Mouse (Mus musculus): ENCODE measurements around the gene Sox5.

Gene Sox5

DNA sequence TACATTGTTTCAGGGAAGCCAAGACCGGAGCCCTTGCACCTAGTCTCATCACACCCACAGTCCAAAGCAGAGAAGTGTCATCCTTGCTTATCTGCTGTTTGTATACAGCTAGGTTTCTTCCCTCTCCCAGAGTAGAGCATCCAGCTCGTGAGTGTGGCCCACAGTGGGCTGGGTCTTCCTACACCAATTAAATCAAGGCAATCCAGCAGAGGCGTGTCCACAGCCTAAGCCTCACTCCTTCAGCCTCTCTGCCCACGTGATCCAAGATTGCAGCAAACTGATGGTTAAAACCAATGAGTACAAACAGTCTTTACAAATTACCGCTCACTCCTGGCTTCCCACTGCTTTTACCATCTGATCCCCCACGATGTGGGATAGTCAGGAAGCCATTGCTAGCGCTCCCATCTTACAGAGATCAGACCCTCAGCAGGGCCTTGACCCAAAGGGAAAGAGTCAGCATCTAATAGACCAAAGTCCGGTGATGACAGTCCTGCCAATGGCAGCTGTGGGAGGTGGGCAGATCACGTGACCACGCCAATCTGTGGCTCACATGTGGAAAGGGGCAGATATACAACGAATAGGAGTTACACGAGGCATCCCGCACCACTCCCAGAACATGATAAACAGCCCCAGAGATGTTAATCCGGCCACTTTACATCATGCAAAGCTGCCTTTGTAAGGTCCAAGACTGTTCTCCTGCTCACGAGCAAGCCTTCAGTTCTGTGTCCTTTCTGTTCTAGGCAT, 9.4 kb downstream of the Sox5 start:
- DNase-seq (ENCODE audit: low spot score) = no peak

DNA sequence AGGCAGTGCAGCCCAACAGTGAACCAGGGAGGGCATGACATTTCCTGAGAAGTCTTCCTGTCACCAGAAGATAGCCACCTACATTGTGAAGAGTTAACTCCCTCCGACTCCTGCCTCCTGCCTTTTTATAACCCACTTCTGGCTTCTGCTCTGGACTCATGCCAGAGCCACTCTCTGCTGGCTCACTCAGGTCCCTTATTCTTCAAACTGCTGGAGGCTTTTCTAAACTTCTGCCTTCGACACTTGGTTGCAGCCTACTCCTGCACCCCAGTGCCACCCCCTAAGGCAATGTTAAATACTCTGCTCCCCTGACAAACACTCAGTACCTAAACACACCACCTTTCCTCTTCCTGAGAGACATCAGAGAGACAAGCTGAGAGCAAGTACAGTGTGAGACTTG, 12.7 kb downstream of the Sox5 start:
- DNase-seq (ENCODE audit: low spot score) = no peak

DNA sequence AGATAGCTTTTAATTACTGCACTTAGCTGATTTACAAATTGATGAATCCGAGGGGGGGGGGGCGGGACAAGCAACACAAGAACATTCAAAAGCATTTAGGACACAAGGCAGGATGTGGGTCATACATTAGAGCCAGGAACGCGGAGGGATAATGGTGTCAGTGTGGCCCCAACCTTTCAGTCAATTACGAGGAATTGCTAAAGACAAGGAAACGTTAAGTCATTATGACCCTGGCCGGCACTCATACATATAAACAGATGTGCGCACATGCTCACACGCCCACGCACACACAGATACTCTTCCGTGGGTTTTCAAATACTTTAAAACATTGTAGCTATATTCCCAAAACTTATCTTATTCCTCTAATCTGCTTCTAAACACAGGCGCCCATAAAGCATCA, 19.9 kb downstream of the Sox5 start:
- no peak for DNase-seq (ENCODE audit: low spot score)

DNA sequence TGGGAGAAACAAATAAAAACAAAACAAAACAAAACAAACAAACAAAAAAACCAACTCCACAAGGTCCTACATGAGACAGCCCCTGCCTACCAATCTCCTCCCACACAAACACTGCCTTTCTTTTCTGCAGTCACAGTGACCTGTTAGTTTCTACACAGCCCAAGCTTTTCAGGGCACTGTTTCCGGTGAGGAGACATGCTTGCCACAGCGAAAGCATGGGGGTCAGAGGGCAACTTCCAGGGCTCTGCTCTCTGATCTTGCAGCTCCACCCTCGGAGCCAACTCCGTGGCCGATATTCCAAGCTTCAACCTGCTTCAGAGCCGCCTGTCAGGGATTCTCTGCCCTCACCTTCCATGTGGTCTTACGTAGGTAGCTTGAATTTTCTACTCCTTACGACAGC, 22.6 kb downstream of the Sox5 start:
- no peak for DNase-seq (ENCODE audit: low spot score)

DNA sequence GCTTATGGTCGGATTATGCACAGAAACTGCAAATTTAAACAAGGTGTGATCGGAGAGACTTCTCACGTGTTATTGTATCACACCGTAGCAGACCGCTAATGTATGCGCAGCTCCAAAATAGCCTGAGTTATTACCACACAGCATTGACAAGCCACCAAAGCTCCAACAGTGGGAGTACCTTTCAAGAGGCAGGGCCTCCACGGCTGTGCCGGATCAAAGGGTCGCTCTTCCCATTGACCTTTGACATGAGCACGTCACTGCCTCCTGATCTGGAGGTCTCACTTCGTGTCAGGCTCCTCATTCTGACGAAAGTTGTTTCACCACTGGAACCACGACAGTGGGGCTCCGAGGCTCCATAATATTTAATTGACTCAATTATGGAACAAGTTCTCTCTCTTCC, 24.4 kb downstream of the Sox5 start:
- DNase-seq (ENCODE audit: low spot score) = no peak

DNA sequence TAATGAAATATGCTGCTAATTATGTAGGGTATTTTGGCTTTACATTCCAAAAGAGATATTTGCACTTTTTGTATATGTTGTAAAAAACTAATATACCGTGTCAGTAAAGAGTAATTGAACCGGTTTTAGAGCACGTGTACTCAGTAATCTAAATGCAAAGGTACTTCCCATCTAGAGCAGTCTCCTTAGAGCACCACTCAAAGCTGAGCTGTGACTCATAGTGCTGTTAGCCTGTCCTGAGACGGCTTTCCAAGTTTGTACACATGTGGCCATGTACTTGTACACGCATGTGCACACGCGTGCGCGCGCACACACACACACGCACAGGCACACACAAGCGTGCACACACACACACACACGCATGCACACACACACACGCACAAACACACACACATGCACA, 25.3 kb downstream of the Sox5 start:
- DNase-seq (ENCODE audit: low spot score) = no peak

DNA sequence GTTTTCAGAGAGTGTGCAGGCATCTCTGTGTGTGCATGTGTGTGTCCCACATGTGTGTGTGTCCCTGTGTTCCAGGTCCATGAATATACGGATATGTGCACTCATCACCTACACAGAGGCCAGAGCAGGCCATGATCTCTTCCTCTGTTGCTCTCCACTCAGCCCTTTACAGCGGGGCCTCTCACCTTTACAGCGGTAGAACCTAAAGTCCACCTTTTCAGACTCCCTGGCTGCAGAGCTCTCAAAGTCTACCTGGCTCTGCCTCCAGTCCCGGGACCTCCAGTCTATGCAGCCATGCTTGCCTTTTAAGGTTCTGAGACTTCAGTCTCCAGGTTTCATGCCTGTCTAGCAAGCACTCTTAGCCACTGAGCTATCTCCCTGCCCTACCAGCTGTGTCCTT, 26.5 kb downstream of the Sox5 start:
- DNase-seq (ENCODE audit: low spot score) = no peak

DNA sequence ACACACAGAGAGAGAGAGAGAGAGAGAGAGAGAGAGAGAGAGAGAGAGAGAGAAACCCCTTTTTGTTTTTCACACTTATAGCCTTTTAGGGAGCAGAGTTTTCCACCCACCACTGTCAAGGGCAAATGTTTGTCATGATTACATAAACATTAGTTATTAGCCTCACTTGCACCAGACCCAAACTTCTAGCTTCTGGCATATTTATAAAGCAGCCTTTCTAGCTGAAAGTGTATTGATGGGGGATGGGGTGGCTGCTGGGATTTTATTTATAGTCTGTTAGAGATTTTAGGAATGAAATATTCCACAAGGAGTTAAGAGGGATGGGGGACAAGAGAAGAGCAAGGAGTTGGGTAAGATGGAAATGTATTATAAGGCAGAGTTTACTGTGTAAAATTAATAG, 27.4 kb downstream of the Sox5 start:
- DNase-seq (ENCODE audit: low spot score) = no peak

DNA sequence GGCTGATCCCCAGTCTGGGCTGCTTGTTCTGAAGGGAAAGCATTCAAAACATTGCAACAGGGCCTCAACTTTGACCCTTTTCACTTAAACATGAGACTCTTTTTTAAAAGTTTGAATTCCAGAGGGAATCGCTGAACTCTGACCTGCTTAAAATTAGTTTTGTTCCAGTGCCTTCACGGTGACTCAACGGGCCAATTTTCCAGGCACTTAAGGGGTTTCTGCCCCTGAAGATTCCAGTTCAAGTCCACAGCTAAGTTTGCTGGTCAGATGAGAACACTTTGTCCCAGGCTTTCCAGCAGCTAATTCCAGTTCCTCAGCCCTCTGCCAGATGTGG, 27.8 kb downstream of the Sox5 start:
- no peak for DNase-seq (ENCODE audit: low spot score)

DNA sequence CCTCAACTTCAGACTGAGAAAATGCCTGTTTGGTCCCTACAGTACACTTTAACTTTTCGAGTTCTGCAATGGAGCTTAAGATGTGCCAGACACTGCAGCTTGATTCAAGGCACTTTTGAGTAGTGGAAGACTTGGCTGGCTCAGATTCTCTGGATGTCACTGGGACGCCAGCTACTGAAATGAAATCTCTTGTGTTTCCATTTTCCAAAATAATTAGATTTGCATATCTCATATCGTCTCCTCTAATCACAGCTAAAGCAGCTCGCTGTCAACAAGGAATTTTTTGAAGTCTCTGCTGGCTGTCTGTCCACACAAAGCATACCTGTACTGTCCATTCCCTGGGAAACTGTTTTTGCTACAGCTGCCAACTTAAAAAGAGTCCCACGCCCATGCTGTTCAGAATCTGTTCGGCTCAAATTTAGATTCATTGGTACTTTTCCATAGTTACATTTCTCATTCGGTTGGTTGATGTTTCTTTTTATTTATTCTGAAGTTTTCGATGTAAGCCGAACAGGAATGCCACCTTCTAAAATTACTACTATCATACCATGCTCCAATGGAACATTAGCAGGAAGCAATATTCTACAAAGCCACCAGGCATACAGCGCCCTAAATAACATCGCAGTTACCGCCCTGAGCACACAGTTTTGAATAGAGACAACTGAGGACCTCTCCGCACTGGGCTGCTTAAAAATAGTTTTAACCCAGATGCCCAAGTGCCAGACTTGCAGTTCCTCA, 28.4 kb downstream of the Sox5 start:
- DNase-seq (ENCODE audit: low spot score) = no peak

DNA sequence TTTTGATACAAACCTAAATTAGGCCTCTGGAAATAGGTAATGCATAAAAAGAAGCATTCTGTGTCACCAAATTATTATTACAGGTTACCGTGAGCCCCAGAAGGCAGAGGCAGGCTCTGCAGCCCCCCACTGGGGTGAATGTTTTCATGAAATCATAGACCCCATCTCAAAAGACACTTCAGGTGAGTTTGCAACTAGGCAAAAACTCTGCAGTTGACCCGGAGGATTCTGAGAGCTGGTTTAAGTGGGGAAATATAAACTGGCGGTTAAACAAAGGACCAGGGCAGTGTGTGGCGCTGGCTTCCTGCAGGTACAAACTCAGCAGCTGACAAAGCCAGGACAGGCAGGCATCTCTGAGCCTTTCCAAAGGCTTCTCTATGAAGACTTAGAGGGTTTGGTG, 30.2 kb downstream of the Sox5 start:
- DNase-seq (ENCODE audit: low spot score) = no peak

DNA sequence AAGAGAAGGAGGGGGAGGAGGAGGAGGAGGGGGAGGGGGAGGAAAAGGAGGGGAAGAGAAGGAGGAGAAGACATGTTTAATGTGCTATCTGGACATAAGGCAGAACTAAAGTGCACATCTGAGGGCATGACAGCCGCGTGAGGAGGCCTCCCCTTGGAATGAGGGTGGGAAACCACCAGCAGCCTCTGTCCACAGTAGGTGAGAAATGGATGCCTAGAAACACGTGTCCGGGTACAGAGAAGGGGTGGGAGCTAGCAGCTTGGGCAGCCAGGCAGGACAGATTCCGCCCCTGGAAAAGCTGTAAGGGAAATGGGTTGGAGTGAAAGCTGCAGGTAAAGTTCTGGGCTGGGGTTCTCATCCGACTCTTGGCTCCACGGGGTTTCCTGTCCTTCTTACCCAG, 31.6 kb downstream of the Sox5 start:
- DNase-seq (ENCODE audit: low spot score) = no peak

DNA sequence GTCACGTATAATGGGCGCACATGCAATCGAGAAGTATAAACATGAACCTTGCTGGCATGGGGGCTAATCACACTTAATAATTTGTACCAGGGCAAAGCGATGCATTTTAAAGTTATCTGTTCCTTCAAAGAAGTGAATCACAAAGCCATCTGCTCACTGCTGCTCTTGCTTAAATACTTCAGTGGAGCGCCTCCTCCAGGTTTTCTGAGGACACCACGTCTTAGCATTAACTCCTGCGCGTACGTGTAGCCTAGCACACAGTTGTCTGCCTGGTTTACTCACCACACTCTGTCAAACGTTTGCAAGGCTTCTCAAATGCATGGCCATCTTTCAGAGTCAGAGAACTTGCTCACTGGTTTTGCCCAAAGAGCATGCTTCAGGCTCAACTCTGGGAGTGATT, 35.3 kb downstream of the Sox5 start:
- DNase-seq (ENCODE audit: low spot score) = no peak

DNA sequence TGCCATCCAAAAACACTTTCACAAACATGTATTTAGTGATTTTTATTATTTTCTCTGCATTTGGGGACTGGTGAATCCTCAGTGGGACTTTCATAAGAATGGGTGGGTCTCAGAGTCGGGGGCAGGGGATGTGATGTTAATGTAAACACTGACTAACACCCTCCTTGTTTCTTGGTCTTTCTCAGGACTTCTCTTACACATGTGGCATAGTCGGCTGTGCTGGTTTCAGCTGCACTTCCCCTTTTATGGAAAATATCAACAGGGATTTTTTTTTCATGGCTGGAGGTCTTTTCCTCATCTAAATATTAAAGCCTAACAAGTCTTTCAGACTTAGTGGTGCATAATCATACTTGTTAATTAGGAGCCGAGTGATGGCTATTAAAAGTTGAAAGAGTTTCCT, 39.2 kb downstream of the Sox5 start:
- no peak for DNase-seq (ENCODE audit: low spot score)

DNA sequence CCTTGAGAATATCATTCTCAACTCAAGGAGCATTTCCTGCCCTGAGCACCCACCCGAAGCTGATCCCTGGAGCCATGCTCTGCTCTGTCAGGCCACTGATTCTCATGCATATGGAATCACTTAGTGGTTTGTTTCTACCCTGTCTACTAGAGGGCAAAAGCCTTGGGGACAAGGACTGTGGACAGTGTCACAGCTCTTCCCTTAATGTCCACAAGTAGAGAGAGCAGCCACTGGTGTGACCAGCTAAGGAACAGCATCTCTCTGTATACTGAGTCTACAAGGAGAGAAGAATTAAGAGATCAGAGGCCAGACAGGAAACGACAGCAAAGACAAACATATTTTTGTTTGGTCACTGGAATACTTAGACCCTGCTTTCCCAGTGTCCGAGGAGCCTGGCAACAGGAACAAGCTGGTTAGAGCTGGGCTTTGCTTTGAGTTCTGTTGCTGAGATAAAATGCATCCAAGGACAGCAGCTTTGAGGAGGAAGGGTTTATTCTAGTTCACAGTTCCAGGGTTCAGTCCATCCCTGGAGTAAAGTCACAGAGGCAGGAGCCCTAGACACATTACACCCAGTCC, 40.6 kb downstream of the Sox5 start:
- no peak for DNase-seq (ENCODE audit: low spot score)

DNA sequence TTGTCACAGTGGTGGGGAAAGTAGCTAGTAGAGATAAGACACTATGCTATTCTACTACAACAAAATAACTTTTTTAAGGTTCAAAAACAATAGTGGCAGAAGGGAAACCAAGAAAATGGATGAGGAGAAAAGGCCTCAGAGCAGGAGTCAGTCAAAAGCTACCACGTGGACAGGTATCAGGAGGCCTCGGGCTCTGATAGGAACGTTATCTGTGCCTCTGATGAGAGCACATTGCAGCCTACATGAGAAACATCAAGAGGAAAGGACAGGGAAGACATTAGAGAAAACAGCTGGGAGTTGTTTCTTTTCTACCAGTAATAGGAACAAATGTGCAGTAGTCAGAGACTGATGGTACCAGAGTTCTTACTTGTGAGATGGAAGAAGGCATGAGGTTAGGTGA, 41.4 kb downstream of the Sox5 start:
- DNase-seq (ENCODE audit: low spot score) = no peak

DNA sequence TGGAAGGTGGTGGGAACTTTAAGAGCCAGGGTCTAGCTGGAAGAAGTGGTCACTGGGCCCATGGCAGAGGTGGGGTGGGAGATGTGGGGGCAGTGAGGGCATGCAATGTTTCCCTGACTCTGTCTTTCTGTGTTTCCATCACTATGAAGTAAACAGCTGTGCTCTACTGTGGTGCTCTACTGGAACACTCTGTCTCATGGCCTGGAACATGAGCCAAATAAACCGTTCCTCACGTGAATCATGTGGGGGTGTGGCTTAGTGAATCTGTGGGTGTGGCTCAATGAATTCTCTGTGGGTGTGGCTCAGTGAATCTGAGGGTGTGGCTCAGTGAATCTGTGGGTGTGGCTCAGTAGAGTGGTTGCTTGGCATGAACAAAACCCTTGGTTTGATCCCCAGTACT, 42.0 kb downstream of the Sox5 start:
- no peak for DNase-seq (ENCODE audit: low spot score)

DNA sequence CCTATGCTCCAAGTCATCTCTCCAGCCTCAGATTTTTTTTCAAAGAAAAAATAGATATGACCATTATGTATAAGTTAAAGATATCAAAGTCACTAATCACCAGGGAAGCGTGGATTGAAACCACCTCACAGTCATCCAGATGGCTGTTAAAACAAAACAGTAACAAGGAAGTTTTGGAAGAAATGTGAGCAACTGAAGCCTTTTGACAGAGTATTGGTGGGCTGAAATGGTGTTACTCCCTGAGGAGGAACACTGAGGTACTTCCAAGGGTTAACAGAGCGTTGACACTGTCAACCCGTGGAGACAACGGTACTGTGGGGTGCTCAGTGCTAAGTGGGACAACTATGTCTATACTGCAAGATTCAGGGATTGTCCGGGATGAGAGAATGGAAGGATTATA, 44.0 kb downstream of the Sox5 start:
- DNase-seq (ENCODE audit: low spot score) = no peak

DNA sequence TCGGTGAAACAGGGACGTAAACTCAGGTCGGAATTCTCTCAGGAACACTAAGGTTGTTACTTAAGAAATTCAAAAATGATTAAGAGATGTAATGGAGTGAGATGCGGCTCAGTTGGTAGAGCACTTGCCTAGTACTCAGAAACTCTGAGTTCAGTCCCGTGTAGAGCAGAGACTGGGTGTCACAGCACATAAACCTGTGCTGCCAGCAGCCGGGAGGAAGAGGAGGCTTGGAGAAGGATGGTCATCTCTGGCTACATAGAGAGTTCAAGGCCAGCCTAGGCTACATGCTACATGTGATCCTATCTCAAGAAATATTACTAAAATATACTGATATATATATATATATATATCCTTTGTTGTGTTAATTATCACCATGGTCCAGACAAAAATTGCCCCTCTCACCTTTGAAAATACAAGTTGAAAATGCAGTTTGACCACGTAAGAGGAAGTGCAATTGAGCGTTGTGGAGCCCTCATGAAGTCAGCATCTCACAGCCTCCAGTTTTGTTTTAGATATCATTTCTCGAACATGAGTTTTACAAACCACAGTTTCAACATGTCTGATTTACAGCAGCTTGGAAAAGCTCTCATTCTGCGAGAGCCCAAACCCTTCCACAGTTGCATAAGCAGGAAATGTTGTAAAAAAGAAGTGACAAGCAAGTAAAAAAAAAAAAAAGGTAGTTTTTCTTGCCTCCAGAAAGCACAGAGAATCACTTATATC, 50.4 kb downstream of the Sox5 start:
- DNase-seq (ENCODE audit: low spot score) = no peak

DNA sequence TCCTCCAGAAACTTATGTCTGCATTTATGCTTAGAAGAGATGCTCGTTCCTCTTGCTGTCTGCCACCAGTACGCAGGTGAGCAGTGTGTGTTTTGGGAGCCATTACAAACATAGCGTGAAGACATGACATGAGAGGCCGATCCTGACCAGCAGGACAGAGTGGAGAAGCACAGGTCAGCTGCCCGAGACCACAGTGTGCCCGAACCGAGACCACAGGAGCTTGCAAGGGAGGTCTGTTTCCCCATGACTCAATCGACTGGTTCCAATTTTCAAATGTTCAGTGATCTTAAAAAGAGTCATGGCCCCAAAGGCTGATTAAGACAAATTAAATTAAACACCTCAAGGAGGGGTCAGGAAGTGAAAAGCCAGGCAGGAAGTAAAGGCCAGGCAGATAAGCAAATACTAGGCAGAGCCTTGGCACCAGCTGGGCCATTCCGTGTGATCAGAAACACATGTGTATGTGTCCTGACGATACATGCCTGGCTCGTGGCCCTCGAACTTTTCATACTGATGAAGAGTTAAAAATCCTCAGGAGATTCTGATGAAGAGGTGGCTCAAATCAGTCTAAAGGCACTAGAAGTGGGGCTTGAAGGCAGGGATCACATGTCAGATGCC, 58.1 kb downstream of the Sox5 start:
- DNase-seq (ENCODE audit: low spot score) = no peak

DNA sequence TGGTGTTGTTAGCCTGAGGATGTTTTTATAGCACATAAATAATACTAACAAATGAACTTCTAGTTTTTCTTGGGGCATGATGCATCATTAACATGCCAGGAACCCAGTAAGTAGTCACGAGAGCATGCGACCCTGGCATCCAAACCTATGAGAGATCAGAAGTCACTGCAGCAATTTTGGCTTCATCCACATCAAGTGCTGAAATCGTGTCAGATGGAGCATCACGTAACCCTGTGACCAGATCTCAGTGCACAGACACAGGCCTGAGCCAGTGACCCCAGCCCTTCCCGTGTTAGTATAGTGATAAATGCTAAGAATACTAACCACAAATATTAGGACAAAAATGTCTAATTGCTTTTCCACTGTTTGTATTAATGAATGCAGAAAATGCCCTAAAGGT, 58.8 kb downstream of the Sox5 start:
- no peak for DNase-seq (ENCODE audit: low spot score)

DNA sequence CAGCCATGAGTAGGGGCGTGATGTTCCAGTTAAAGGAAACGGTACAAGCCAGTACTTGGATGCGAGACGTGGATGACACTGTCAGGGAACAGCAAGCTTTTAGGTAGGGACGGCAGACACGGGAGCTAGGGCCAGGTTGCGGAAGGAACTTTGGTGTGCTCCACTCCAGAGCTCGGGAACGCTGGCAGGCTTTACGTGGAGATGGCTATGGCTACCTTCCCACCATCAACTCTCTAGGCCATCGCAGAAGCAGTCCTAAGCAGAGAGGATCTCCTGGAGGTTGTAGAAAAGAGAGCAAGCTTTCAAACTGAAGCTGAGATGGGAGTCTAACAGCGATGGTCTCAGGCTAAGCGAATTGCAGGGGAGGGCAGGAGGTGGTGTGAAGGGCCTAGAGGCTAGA, 60.9 kb downstream of the Sox5 start:
- no peak for DNase-seq (ENCODE audit: low spot score)

DNA sequence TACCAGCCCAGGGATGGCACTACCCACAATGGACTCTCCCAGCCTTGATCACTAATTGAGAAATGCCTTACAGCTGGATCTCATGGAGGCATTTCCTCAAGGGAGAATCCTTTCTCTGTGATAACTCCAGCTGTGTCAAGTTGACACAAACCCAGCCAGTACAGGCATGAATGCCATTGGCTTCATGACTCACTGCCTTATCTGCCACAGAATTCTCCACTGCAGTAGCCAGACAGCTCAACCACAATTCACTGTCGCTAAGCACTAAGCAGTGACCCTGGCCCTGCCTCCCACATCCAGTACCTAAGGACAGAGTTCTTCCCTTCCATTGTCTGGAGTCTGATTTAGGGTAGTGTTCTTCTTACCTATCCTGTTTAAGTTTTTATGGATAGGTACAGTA, 65.4 kb downstream of the Sox5 start:
- no peak for DNase-seq (ENCODE audit: low spot score)
